Mouse (Mus musculus) testis, adult 2 months (tissue): ENCODE measurements around the gene Arhgef28. TPM values are rescaled to one million over a fixed set of nuclear protein-coding genes. Genes with fewer than 3 reads are reported as not detected.

Experiments
- H3K27ac ChIP-seq: fragments of 200-500 bp; 2 replicates; pipeline ENCODE4 v1.5.1; 2012; ENCODE audit warnings: low read depth, low read length; ENCODE audit not compliant: control insufficient read depth, insufficient read depth
- H3K27me3 ChIP-seq: fragments of 200-500 bp; 2 replicates; pipeline ENCODE4 v1.6.1; 2012; ENCODE audit warnings: mild to moderate bottlenecking, low read length, moderate library complexity; ENCODE audit not compliant: control insufficient read depth, insufficient read depth
- H3K36me3 ChIP-seq: fragments of 200-500 bp; 2 replicates; pipeline ENCODE4 v1.6.1; 2012; ENCODE audit warnings: mild to moderate bottlenecking, low read length; ENCODE audit not compliant: control insufficient read depth, insufficient read depth
- H3K4me1 ChIP-seq: fragments of 200-500 bp; 2 replicates; pipeline ENCODE4 v1.6.1; 2012; ENCODE audit warnings: low read length; ENCODE audit not compliant: control insufficient read depth, insufficient read depth
- H3K4me3 ChIP-seq: fragments of 200-500 bp; 2 replicates; pipeline ENCODE4 v1.5.1; 2012; ENCODE audit warnings: low read depth, mild to moderate bottlenecking, low read length, moderate library complexity, mixed read lengths; ENCODE audit not compliant: control insufficient read depth
- CTCF ChIP-seq: fragments of 200-500 bp; IDR thresholded peaks from 2 replicates; pipeline ENCODE4 v1.5.1; 2012; ENCODE audit warnings: low read depth, mild to moderate bottlenecking, inconsistent platforms, low read length, moderate library complexity; ENCODE audit not compliant: control insufficient read depth, insufficient read depth, insufficient replicate concordance
- POLR2A ChIP-seq: fragments of 200-500 bp; IDR thresholded peaks from 2 replicates; pipeline ENCODE4 v1.6.1; 2012; ENCODE audit warnings: low read depth, mild to moderate bottlenecking, inconsistent platforms, low read length, moderate library complexity; ENCODE audit not compliant: control insufficient read depth
- polyA plus RNA-seq: library from polyadenylated mRNA; depleted of rRNA; stranded (reverse); fragments of >200 nt; gene quantifications from 2 replicates; pipeline ENCODE4 v1.2.3, GENCODE M21; 2012

The Arhgef28 gene
- polyA plus RNA-seq, 1 experiment = 0.67 TPM

GRCm38 (mm10) chr13:98015981-98016922, 190.0 kb downstream of the Arhgef28 start:
- Histone ChIP-seq H3K4me3 (peak overlapping the region; percentile 28), H3K36me3 (no peaks in the 10 kb centered on the region), H3K27ac (no peak overlapping the region), H3K27me3 (no peaks in the 10 kb centered on the region), H3K4me1 (peaks cover 5% of the 10 kb centered on the region; the same call in 1 of the 2 replicates)
- TF ChIP-seq POLR2A = no peak
- no peak for TF ChIP-seq CTCF

- Histone ChIP-seq H3K36me3 (no peaks in the 10 kb centered on the region), H3K4me1 (peaks cover 5% of the 10 kb centered on the region; the same call in 1 of the 2 replicates), H3K4me3 (no peak overlapping the region), H3K27ac (no peak overlapping the region), H3K27me3 (no peaks in the 10 kb centered on the region)
- TF ChIP-seq CTCF (no peak), POLR2A (no peak)
These were observed 191.3 kb downstream of the Arhgef28 start for GRCm38 (mm10) chr13:98014892-98015291.

GRCm38 (mm10) chr13:98013715-98014114, 192.5 kb downstream of the Arhgef28 start:
- peaks cover 7% of the 10 kb centered on the region for H3K4me1 ChIP-seq
- no peaks in the 10 kb centered on the region for H3K27me3 ChIP-seq
- no peak overlapping the region for H3K4me3 ChIP-seq
- H3K36me3 ChIP-seq = no peaks in the 10 kb centered on the region
- no peak for TF ChIP-seq CTCF
- no peak for TF ChIP-seq POLR2A
- H3K27ac ChIP-seq = no peak overlapping the region

GRCm38 (mm10) chr13:98011931-98012341, 194.3 kb downstream of the Arhgef28 start:
- Histone ChIP-seq H3K36me3 (no peaks in the 10 kb centered on the region), H3K27ac (no peak overlapping the region), H3K27me3 (no peaks in the 10 kb centered on the region), H3K4me3 (no peak overlapping the region), H3K4me1 (peaks cover 7% of the 10 kb centered on the region)
- TF ChIP-seq CTCF (no peak), POLR2A (no peak)

GRCm38 (mm10) chr13:98009070-98009469, 197.2 kb downstream of the Arhgef28 start:
- Histone ChIP-seq H3K36me3 (no peaks in the 10 kb centered on the region), H3K27me3 (no peaks in the 10 kb centered on the region), H3K27ac (no peak overlapping the region), H3K4me3 (no peak overlapping the region), H3K4me1 (peaks cover 2% of the 10 kb centered on the region; the same call in 1 of the 2 replicates)
- no peak for TF ChIP-seq CTCF

GRCm38 (mm10) chr13:98008588-98008987, 197.7 kb downstream of the Arhgef28 start:
- Histone ChIP-seq H3K27ac (no peak overlapping the region), H3K36me3 (no peaks in the 10 kb centered on the region), H3K4me3 (no peak overlapping the region), H3K4me1 (peaks cover 2% of the 10 kb centered on the region; the same call in 1 of the 2 replicates), H3K27me3 (no peaks in the 10 kb centered on the region)
- no peak for TF ChIP-seq POLR2A
- no peak for TF ChIP-seq CTCF

- H3K27ac ChIP-seq = no peak overlapping the region
- H3K4me3 ChIP-seq = no peak overlapping the region
- no peaks in the 10 kb centered on the region for H3K36me3 ChIP-seq
- TF ChIP-seq CTCF (no peak), POLR2A (no peak)
- H3K27me3 ChIP-seq = no peaks in the 10 kb centered on the region
- H3K4me1 ChIP-seq = peaks cover 2% of the 10 kb centered on the region; the same call in 1 of the 2 replicates
These were observed 200.5 kb downstream of the Arhgef28 start for GRCm38 (mm10) chr13:98005611-98006218.
